Mouse (Mus musculus): ENCODE data around the gene Mbl1. TPM values are rescaled to one million over a fixed set of nuclear protein-coding genes. Genes with fewer than 3 reads are reported as not detected.

Gene Mbl1
- polyA plus RNA-seq, 1 experiment from 2014 or later = not detected

DNA sequence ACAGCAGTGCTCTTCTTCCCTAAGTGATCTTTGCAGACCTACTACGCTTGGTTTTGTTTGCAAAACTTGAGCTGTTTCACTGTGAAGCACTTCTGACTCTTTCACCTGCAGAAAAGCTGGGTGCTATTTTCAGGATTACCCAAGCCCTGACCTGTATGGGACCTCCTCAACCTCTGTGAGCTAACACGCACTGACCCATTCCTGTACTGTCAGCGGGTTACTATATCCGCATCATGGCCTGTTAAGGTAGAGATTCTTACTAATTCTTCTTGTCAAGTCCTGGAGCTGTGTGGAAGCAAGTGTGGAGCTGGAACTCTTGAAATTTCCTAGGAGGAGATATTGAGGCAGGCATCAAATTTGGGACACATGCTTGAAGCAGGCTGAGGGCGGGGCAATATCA is 26.6 kb upstream of the Mbl1 start:
- no peaks in the 10 kb centered on the region for H3K9me3 ChIP-seq (ENCODE audit: control insufficient read depth, low read length)
- no peaks in the 10 kb centered on the region for H3K27me3 ChIP-seq (ENCODE audit: control insufficient read depth, insufficient read depth, low read length)
- H3K4me3 ChIP-seq (ENCODE audit: low read depth, low read length) = no peak overlapping the region
- no peak overlapping the region for H3K4me2 ChIP-seq (replicated peaks; ENCODE audit: low read depth)
- DNase-seq (ENCODE audit: low spot score) (no peak), ATAC-seq (ENCODE audit: low FRiP score, low TSS enrichment) (no peak)
- H3K4me1 ChIP-seq (replicated peaks; ENCODE audit: control insufficient read depth, insufficient read depth) = no peaks in the 10 kb centered on the region
- TF ChIP-seq CTCF (IDR thresholded peaks at IDR 0.05; ENCODE audit: low read depth) (no peak), EP300 (optimal IDR thresholded peaks at IDR 0.05) (no peak)
- no peak overlapping the region for H3K9ac ChIP-seq (ENCODE audit: low read length)
- H3K27ac ChIP-seq (replicated peaks) = no peak overlapping the region
- no peaks in the 10 kb centered on the region for H3K36me3 ChIP-seq (ENCODE audit: control insufficient read depth, insufficient read depth, low read length)
- WGBS = 83% methylated on average over 5 of the region's 5 CpGs

DNA sequence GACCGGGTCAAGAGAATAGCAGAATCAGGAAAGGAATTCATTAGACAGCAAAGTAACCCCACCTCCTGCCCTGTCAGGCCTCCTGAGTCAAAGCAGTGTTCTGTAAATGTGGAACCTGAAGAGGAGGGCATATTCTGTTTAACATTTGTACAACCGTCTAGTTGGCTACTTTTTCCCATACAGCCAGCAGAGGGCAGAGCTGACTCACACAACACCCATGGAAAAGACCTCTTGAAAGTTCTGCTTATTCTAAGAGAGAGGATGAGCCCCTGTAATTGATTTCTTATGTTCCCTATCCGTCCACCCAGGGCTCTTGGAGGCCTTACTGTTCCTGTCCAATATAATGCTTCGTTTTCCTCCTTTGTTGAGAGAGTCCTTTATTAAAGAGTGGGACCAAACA is 23.3 kb upstream of the Mbl1 start:
- Histone ChIP-seq H3K4me2 (replicated peaks; ENCODE audit: low read depth) (no peak overlapping the region), H3K4me3 (ENCODE audit: low read depth, low read length) (no peak overlapping the region), H3K9me3 (ENCODE audit: control insufficient read depth, low read length) (no peaks in the 10 kb centered on the region), H3K27me3 (ENCODE audit: control insufficient read depth, insufficient read depth, low read length) (no peaks in the 10 kb centered on the region), H3K36me3 (ENCODE audit: control insufficient read depth, insufficient read depth, low read length) (no peaks in the 10 kb centered on the region), H3K27ac (replicated peaks) (no peak overlapping the region), H3K4me1 (replicated peaks; ENCODE audit: control insufficient read depth, insufficient read depth) (no peaks in the 10 kb centered on the region), H3K9ac (ENCODE audit: low read length) (no peak overlapping the region)
- WGBS = 12% methylated on average over 4 of the region's 4 CpGs
- TF ChIP-seq CTCF (IDR thresholded peaks at IDR 0.05; ENCODE audit: low read depth) = peak; percentile 77
- no peak for TF ChIP-seq EP300 (optimal IDR thresholded peaks at IDR 0.05)
- ATAC-seq (ENCODE audit: low FRiP score, low TSS enrichment) (no peak), DNase-seq (ENCODE audit: low spot score) (peak; percentile 24)

DNA sequence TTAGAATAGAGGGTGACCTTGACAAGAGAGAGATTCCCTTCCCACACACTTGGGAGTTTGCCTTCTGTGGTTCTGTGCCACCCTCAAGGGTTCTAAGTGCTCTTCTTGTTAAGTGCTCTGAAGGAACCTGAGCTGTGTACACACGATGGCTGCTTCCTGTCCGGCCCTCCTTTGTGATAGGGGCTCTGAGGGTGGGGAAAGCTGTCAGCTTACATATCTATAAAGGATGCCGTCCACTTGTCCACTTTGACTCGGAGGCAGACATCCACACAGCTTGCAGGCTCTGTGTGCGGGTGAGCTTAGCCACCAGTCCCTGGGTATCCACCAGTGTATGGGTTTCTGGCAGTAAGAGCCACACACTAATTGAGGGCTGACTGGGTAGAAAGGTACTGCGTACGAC is 19.7 kb upstream of the Mbl1 start, which contains the start of gene Sftpa1:
Sftpa1 (plus strand) TSS at position 243 of the 400 bp plus-strand sequence.
- no peak within 1 kb of the TSS for H3K9ac ChIP-seq (ENCODE audit: low read length)
- no peaks in the 10 kb centered on the region for H3K9me3 ChIP-seq (ENCODE audit: control insufficient read depth, low read length)
- H3K36me3 ChIP-seq (ENCODE audit: control insufficient read depth, insufficient read depth, low read length) = no peaks in the 10 kb centered on the region
- no peaks in the 10 kb centered on the region for H3K4me1 ChIP-seq (replicated peaks; ENCODE audit: control insufficient read depth, insufficient read depth)
- no peak for ATAC-seq (ENCODE audit: low FRiP score, low TSS enrichment)
- DNase-seq (ENCODE audit: low spot score) = no peak
- H3K4me3 ChIP-seq (ENCODE audit: low read depth, low read length) = no peak within 1 kb of the TSS
- no peak for TF ChIP-seq EP300 (optimal IDR thresholded peaks at IDR 0.05)
- 66% methylated on average over 7 of the region's 7 CpGs for WGBS
- H3K27me3 ChIP-seq (ENCODE audit: control insufficient read depth, insufficient read depth, low read length) = no peaks in the 10 kb centered on the region
- H3K27ac ChIP-seq (replicated peaks) = no peak within 1 kb of the TSS
- H3K4me2 ChIP-seq (replicated peaks; ENCODE audit: low read depth) = no peak within 1 kb of the TSS

DNA sequence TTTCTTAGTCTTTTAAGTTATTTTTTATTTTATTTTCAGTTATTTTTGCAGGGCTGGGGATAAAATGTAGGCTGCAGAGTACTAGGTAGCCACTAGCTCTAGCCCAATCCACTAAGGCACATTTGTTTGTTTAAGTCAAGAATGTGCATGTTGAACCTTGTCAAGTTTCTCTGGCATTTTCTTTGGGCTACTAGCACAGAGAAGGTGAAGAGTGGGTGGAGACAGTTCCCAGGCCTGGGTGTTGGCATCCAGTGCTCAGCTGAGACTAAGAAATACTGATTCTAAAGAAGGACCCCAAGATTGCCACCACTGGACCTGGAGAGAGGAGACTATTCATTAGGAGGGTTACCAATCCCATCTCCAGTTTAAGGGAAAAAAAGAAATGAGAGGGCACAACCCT is 14.3 kb upstream of the Mbl1 start:
- no peaks in the 10 kb centered on the region for H3K4me1 ChIP-seq (replicated peaks; ENCODE audit: control insufficient read depth, insufficient read depth)
- H3K9me3 ChIP-seq (ENCODE audit: control insufficient read depth, low read length) = no peaks in the 10 kb centered on the region
- H3K27me3 ChIP-seq (ENCODE audit: control insufficient read depth, insufficient read depth, low read length) = no peaks in the 10 kb centered on the region
- H3K4me2 ChIP-seq (replicated peaks; ENCODE audit: low read depth) = no peak overlapping the region
- no peaks in the 10 kb centered on the region for H3K36me3 ChIP-seq (ENCODE audit: control insufficient read depth, insufficient read depth, low read length)
- H3K9ac ChIP-seq (ENCODE audit: low read length) = no peak overlapping the region
- DNase-seq (ENCODE audit: low spot score) (no peak), ATAC-seq (ENCODE audit: low FRiP score, low TSS enrichment) (no peak)
- TF ChIP-seq CTCF (IDR thresholded peaks at IDR 0.05; ENCODE audit: low read depth) (no peak), EP300 (optimal IDR thresholded peaks at IDR 0.05) (no peak)
- H3K27ac ChIP-seq (replicated peaks) = no peak overlapping the region
- H3K4me3 ChIP-seq (ENCODE audit: low read depth, low read length) = no peak overlapping the region

DNA sequence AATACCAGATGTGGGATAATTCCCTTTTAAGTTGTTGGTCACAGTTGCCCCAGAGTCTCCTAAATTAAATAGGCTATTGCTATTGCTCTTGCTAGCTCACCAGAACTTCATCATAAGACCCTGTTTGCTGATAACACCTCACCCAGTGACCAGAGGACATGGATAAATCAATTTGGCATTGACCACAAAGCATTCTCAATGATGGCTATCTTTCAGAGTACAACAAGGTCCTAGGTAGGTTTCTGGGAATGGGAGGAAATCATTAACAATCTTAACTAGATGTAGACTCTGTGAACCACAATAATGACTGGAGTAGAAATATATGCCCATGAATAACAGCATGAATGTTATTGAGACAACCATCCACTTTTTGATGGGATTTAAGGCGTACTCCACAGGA is 10.6 kb upstream of the Mbl1 start:
- DNase-seq (ENCODE audit: low spot score) (no peak), ATAC-seq (ENCODE audit: low FRiP score, low TSS enrichment) (no peak)
- TF ChIP-seq EP300 (optimal IDR thresholded peaks at IDR 0.05) (no peak), CTCF (IDR thresholded peaks at IDR 0.05; ENCODE audit: low read depth) (no peak)
- Histone ChIP-seq H3K4me2 (replicated peaks; ENCODE audit: low read depth) (no peak overlapping the region), H3K9me3 (ENCODE audit: control insufficient read depth, low read length) (no peaks in the 10 kb centered on the region), H3K9ac (ENCODE audit: low read length) (no peak overlapping the region), H3K4me1 (replicated peaks; ENCODE audit: control insufficient read depth, insufficient read depth) (no peaks in the 10 kb centered on the region), H3K27ac (replicated peaks) (no peak overlapping the region), H3K4me3 (ENCODE audit: low read depth, low read length) (no peak overlapping the region), H3K36me3 (ENCODE audit: control insufficient read depth, insufficient read depth, low read length) (no peaks in the 10 kb centered on the region), H3K27me3 (ENCODE audit: control insufficient read depth, insufficient read depth, low read length) (no peaks in the 10 kb centered on the region)
- 89% methylated on average over 1 of the region's 1 CpGs for whole genome bisulfite sequencing

DNA sequence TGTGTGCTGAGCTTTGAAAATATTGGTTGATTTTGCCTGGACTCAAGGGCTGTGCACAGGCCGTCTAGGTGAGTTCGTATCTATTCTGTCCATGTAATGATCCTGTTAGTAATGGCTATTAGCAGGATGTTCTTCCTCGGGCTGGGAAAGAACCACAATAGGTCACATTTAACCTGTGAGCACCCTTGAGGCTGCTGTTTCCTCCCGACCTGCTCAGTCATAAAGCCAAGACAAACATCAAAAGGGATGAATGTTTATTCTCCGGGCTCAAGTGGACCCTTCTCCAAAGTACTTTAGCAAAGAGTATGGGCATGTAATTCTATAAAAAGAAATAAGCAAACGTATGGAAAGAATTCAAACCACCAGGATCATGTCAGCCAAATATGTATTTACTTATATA is 5.2 kb upstream of the Mbl1 start:
- no peak overlapping the region for H3K27ac ChIP-seq (replicated peaks)
- H3K4me3 ChIP-seq (ENCODE audit: low read depth, low read length) = no peak overlapping the region
- TF ChIP-seq EP300 (optimal IDR thresholded peaks at IDR 0.05) (no peak), CTCF (IDR thresholded peaks at IDR 0.05; ENCODE audit: low read depth) (no peak)
- H3K27me3 ChIP-seq (ENCODE audit: control insufficient read depth, insufficient read depth, low read length) = no peaks in the 10 kb centered on the region
- ATAC-seq (ENCODE audit: low FRiP score, low TSS enrichment) (no peak), DNase-seq (ENCODE audit: low spot score) (no peak)
- 43% methylated on average over 6 of the region's 6 CpGs for WGBS
- H3K9ac ChIP-seq (ENCODE audit: low read length) = no peak overlapping the region
- H3K4me2 ChIP-seq (replicated peaks; ENCODE audit: low read depth) = no peak overlapping the region
- no peaks in the 10 kb centered on the region for H3K4me1 ChIP-seq (replicated peaks; ENCODE audit: control insufficient read depth, insufficient read depth)
- no peaks in the 10 kb centered on the region for H3K9me3 ChIP-seq (ENCODE audit: control insufficient read depth, low read length)
- H3K36me3 ChIP-seq (ENCODE audit: control insufficient read depth, insufficient read depth, low read length) = no peaks in the 10 kb centered on the region
